Mouse (Mus musculus): ENCODE data around the gene Nsun2. TPM values are rescaled to one million over a fixed set of nuclear protein-coding genes. Genes with fewer than 3 reads are reported as not detected.

Gene Nsun2
- total and polyA plus RNA-seq, 3 experiments = 29.3 to 47.9 (median 40.4) TPM

GRCm38 (mm10) chr13:69547488-69548180 is 14.1 kb downstream of the Nsun2 start:
- no peak overlapping the region for H3K4me3 ChIP-seq
- H3K27ac ChIP-seq = peak overlapping the region; percentile 36; the same call in 1 of the 2 replicates
- H3K9ac ChIP-seq (ENCODE audit: low read depth, low read length) = no peak overlapping the region
- no peaks in the 10 kb centered on the region for H3K36me3 ChIP-seq (ENCODE audit: control insufficient read depth, insufficient read depth, low read length)
- H3K27me3 ChIP-seq (ENCODE audit: control insufficient read depth, insufficient read depth, low read length) = no peaks in the 10 kb centered on the region
- H3K4me1 ChIP-seq (ENCODE audit: control insufficient read depth, insufficient read depth, low read length) = peaks cover 8% of the 10 kb centered on the region
- TF ChIP-seq CTCF (IDR thresholded peaks at IDR 0.05) (no peak), EP300 (IDR thresholded peaks at IDR 0.05; ENCODE audit: insufficient read depth, low read depth, low read length) (no peak), POLR2A (IDR thresholded peaks at IDR 0.05; ENCODE audit: insufficient read depth, low read depth, low read length) (no peak)
- DNase-seq = peak in 1 of 2 experiments; percentile 21
- intact Hi-C loops (cut with DNase I) = loop anchor here (1.0 kb wide), 1 partner anchor 37 kb away; no protein-coding TSS in a partner anchor
- 58% methylated on average over 16 of the region's 16 CpGs for WGBS
- H3K79me2 ChIP-seq (replicated peaks; ENCODE audit: control insufficient read depth, insufficient read depth, low read length) = no peaks in the 10 kb centered on the region

GRCm38 (mm10) chr13:69549980-69550379 is 16.4 kb downstream of the Nsun2 start:
- H3K4me1 ChIP-seq (ENCODE audit: control insufficient read depth, insufficient read depth, low read length) = 0 out of 2 replicates have a peak, but pooled peaks cover 2% of the 10 kb centered on the region
- H3K79me2 ChIP-seq (replicated peaks; ENCODE audit: control insufficient read depth, insufficient read depth, low read length) = no peaks in the 10 kb centered on the region
- DNase-seq = no peak
- H3K4me3 ChIP-seq = no peak overlapping the region
- TF ChIP-seq EP300 (IDR thresholded peaks at IDR 0.05; ENCODE audit: insufficient read depth, low read depth, low read length) (no peak), POLR2A (IDR thresholded peaks at IDR 0.05; ENCODE audit: insufficient read depth, low read depth, low read length) (no peak), CTCF (IDR thresholded peaks at IDR 0.05) (peak; percentile 64)
- H3K9ac ChIP-seq (ENCODE audit: low read depth, low read length) = no peak overlapping the region
- WGBS = 39% methylated on average over 8 of the region's 8 CpGs
- intact Hi-C loops (cut with DNase I) = loop anchor here (5.0 kb wide), 1 partner anchor 163 kb away; no protein-coding TSS in a partner anchor
- H3K27me3 ChIP-seq (ENCODE audit: control insufficient read depth, insufficient read depth, low read length) = no peaks in the 10 kb centered on the region
- no peak overlapping the region for H3K27ac ChIP-seq
- no peaks in the 10 kb centered on the region for H3K36me3 ChIP-seq (ENCODE audit: control insufficient read depth, insufficient read depth, low read length)

GRCm38 (mm10) chr13:69550831-69551230 is 17.3 kb downstream of the Nsun2 start:
- intact Hi-C loops (cut with DNase I) = loop anchor here (5.0 kb wide), 1 partner anchor 164 kb away; no protein-coding TSS in a partner anchor
- 0 out of 2 replicates have a peak, but pooled peaks cover 2% of the 10 kb centered on the region for H3K4me1 ChIP-seq (ENCODE audit: control insufficient read depth, insufficient read depth, low read length)
- 83% methylated on average over 2 of the region's 2 CpGs for WGBS
- H3K27ac ChIP-seq = no peak overlapping the region
- H3K4me3 ChIP-seq = no peak overlapping the region
- no peak for DNase-seq
- H3K36me3 ChIP-seq (ENCODE audit: control insufficient read depth, insufficient read depth, low read length) = no peaks in the 10 kb centered on the region
- no peak overlapping the region for H3K9ac ChIP-seq (ENCODE audit: low read depth, low read length)
- TF ChIP-seq POLR2A (IDR thresholded peaks at IDR 0.05; ENCODE audit: insufficient read depth, low read depth, low read length) (no peak), CTCF (IDR thresholded peaks at IDR 0.05) (no peak), EP300 (IDR thresholded peaks at IDR 0.05; ENCODE audit: insufficient read depth, low read depth, low read length) (no peak)
- H3K27me3 ChIP-seq (ENCODE audit: control insufficient read depth, insufficient read depth, low read length) = no peaks in the 10 kb centered on the region
- no peaks in the 10 kb centered on the region for H3K79me2 ChIP-seq (replicated peaks; ENCODE audit: control insufficient read depth, insufficient read depth, low read length)

GRCm38 (mm10) chr13:69553024-69553423 is 19.5 kb downstream of the Nsun2 start:
- Histone ChIP-seq H3K79me2 (replicated peaks; ENCODE audit: control insufficient read depth, insufficient read depth, low read length) (no peaks in the 10 kb centered on the region), H3K36me3 (ENCODE audit: control insufficient read depth, insufficient read depth, low read length) (no peaks in the 10 kb centered on the region), H3K4me3 (no peak overlapping the region), H3K27ac (no peak overlapping the region), H3K9ac (ENCODE audit: low read depth, low read length) (no peak overlapping the region), H3K27me3 (ENCODE audit: control insufficient read depth, insufficient read depth, low read length) (no peaks in the 10 kb centered on the region), H3K4me1 (ENCODE audit: control insufficient read depth, insufficient read depth, low read length) (peaks cover under 1% of the 10 kb centered on the region; the same call in 1 of the 2 replicates)
- intact Hi-C loops (cut with DNase I) = loop anchor here (1.0 to 5.0 kb wide), 2 partner anchors 102 to 166 kb away; no protein-coding TSS in a partner anchor
- WGBS = 18% methylated on average over 5 of the region's 5 CpGs
- peak in 1 of 2 experiments; percentile 46 for DNase-seq
- TF ChIP-seq EP300 (IDR thresholded peaks at IDR 0.05; ENCODE audit: insufficient read depth, low read depth, low read length) = peak; percentile 69
- no peak for TF ChIP-seq POLR2A (IDR thresholded peaks at IDR 0.05; ENCODE audit: insufficient read depth, low read depth, low read length)
- TF ChIP-seq CTCF (IDR thresholded peaks at IDR 0.05) = peak; percentile 94

GRCm38 (mm10) chr13:69554255-69554654 is 20.7 kb downstream of the Nsun2 start:
- Histone ChIP-seq H3K4me1 (ENCODE audit: control insufficient read depth, insufficient read depth, low read length) (peaks cover 2% of the 10 kb centered on the region; the same call in 1 of the 2 replicates), H3K27ac (no peak overlapping the region), H3K4me3 (no peak overlapping the region), H3K36me3 (ENCODE audit: control insufficient read depth, insufficient read depth, low read length) (no peaks in the 10 kb centered on the region), H3K27me3 (ENCODE audit: control insufficient read depth, insufficient read depth, low read length) (no peaks in the 10 kb centered on the region), H3K9ac (ENCODE audit: low read depth, low read length) (no peak overlapping the region), H3K79me2 (replicated peaks; ENCODE audit: control insufficient read depth, insufficient read depth, low read length) (no peaks in the 10 kb centered on the region)
- 74% methylated on average over 9 of the region's 9 CpGs for WGBS
- TF ChIP-seq POLR2A (IDR thresholded peaks at IDR 0.05; ENCODE audit: insufficient read depth, low read depth, low read length) = no peak
- no peak for TF ChIP-seq EP300 (IDR thresholded peaks at IDR 0.05; ENCODE audit: insufficient read depth, low read depth, low read length)
- no peak for TF ChIP-seq CTCF (IDR thresholded peaks at IDR 0.05)
- intact Hi-C loops (cut with DNase I) = loop anchor here (5.0 kb wide), 1 partner anchor 167 kb away; no protein-coding TSS in a partner anchor
- DNase-seq = no peak

- H3K27ac ChIP-seq = no peak overlapping the region
- H3K27me3 ChIP-seq (ENCODE audit: control insufficient read depth, insufficient read depth, low read length) = no peaks in the 10 kb centered on the region
- no peak for DNase-seq
- no peak overlapping the region for H3K4me3 ChIP-seq
- H3K9ac ChIP-seq (ENCODE audit: low read depth, low read length) = no peak overlapping the region
- no peaks in the 10 kb centered on the region for H3K36me3 ChIP-seq (ENCODE audit: control insufficient read depth, insufficient read depth, low read length)
- 28% methylated on average over 8 of the region's 8 CpGs for WGBS
- H3K4me1 ChIP-seq (ENCODE audit: control insufficient read depth, insufficient read depth, low read length) = peaks cover 4% of the 10 kb centered on the region; the same call in 1 of the 2 replicates
- intact Hi-C loops (cut with DNase I) = loop anchor here (5.0 kb wide), 1 partner anchor 57 kb away; the partner anchor contains the start of gene Srd5a1
- no peaks in the 10 kb centered on the region for H3K79me2 ChIP-seq (replicated peaks; ENCODE audit: control insufficient read depth, insufficient read depth, low read length)
- no peak for TF ChIP-seq POLR2A (IDR thresholded peaks at IDR 0.05; ENCODE audit: insufficient read depth, low read depth, low read length)
Measured at GRCm38 (mm10) chr13:69555045-69555444, 21.5 kb downstream of the Nsun2 start.
